Comparison of ENCODE assay signal across 9 mouse cellular contexts in the genomic region with DNA sequence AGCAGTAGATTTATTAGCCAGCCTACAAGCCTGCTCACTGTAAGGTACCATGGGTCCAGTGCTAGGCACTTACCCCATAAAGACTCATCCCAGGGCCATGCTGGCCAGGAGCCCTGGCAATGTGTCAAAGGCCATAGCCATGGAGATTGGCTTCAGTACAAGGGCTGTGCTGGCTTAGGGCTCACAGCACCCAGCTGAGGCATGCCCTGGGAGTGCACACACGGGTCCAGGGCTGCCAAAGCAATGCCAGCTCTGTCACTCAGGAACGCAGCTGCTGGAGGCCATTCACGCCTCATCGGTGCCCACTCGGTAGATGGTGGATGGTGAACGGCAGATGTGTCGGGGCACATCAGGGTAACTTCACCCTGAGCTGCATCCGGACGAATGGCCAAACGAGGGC. TPM values are rescaled to one million over a fixed set of nuclear protein-coding genes. Genes with fewer than 3 reads are reported as not detected.
DNase-seq lines count a peak whose midpoint lies in the region; ATAC-seq and TF ChIP-seq lines count a peak whose summit lies in the region.
"Had no signal": no experiment of that assay in that cellular context is flagged by ENCODE, and none has a peak within 500 bp of the region (broad histone marks: within the 10 kb centered on the region; RNA-seq: fewer than 3 reads in every experiment).

No protein-coding gene starts in this region.

- H3K36me3 ChIP-seq in heart, postnatal 0 days (replicated peaks; ENCODE audit: control insufficient read depth, insufficient read depth, low read length), result no peaks in the 10 kb centered on the region
- H3K36me3 ChIP-seq in limb, embryonic 10.5 days, result no peaks in the 10 kb centered on the region
- H3K36me3 ChIP-seq: heart, embryonic 15.5 days had no signal

- ATAC-seq in heart, postnatal 0 days (ENCODE audit: insufficient read depth, low read depth), result peak; percentile 80

- peak; percentile 24 for DNase-seq in lung, postnatal 10 days
- no peak for DNase-seq in lung, adult 2 months
- DNase-seq in heart, postnatal 0 days (ENCODE audit: low spot score), result peak; percentile 16
- DNase-seq in layer of hippocampus, postnatal 36 days, result peak; percentile 61 to 76
- peak; percentile 25 for DNase-seq in right cerebral cortex, postnatal 25 days
- no peak for DNase-seq in limb, embryonic 10.5 days (ENCODE audit: low spot score)
- no peak for DNase-seq in spleen, postnatal 4 days (ENCODE audit: low spot score in 2 of 2)

- H3K4me2 ChIP-seq in heart, postnatal 0 days (ENCODE audit: low read depth, low read length), result no peak overlapping the region
- H3K4me2 ChIP-seq: heart, embryonic 15.5 days had no signal

- no peaks in the 10 kb centered on the region for H3K27me3 ChIP-seq in heart, postnatal 0 days (ENCODE audit: control insufficient read depth, insufficient read depth, low read length)
- H3K27me3 ChIP-seq in limb, embryonic 10.5 days (ENCODE audit: low read depth, poor library complexity, severe bottlenecking), result no peaks in the 10 kb centered on the region
- H3K27me3 ChIP-seq: heart, embryonic 15.5 days had no signal

- 68% methylated on average over 10 of the region's 10 CpGs for WGBS in lung, adult 2 months
- WGBS in heart, postnatal 0 days, result 64% methylated on average over 10 of the region's 10 CpGs
- 83% methylated on average over 10 of the region's 10 CpGs for WGBS in limb, embryonic 10.5 days

- H3K9me3 ChIP-seq in heart, postnatal 0 days (replicated peaks; ENCODE audit: control insufficient read depth, low read length), result no peaks in the 10 kb centered on the region
- H3K9me3 ChIP-seq in limb, embryonic 10.5 days (replicated peaks), result no peaks in the 10 kb centered on the region
- H3K9me3 ChIP-seq: heart, embryonic 15.5 days had no signal

- no peaks in the 10 kb centered on the region for H3K4me1 ChIP-seq in lung, adult 2 months (ENCODE audit: control insufficient read depth, insufficient read depth, low read length)
- H3K4me1 ChIP-seq in brown adipose tissue, adult 24 weeks (ENCODE audit: control insufficient read depth, insufficient read depth, insufficient read length, low read length), result peaks cover 12% of the 10 kb centered on the region; the same call in 1 of the 2 replicates
- H3K4me1 ChIP-seq in heart, postnatal 0 days (ENCODE audit: control insufficient read depth, insufficient read depth), result no peaks in the 10 kb centered on the region
- no peaks in the 10 kb centered on the region for H3K4me1 ChIP-seq in limb, embryonic 10.5 days

- TF ChIP-seq EP300 in heart, postnatal 0 days (IDR thresholded peaks at IDR 0.05; ENCODE audit: low read depth), result no peak

- TF ChIP-seq POLR2A in lung, adult 2 months (IDR thresholded peaks at IDR 0.05; ENCODE audit: borderline replicate concordance, extremely low read depth, low read depth, low read length), result no peak

- H3K27ac ChIP-seq in brown adipose tissue, adult 24 weeks (replicated peaks; ENCODE audit: low read depth, low read length), result peak overlapping the region; percentile 63
- no peak overlapping the region for H3K27ac ChIP-seq in heart, postnatal 0 days (ENCODE audit: low read depth)
- no peak overlapping the region for H3K27ac ChIP-seq in limb, embryonic 10.5 days
- H3K27ac ChIP-seq: heart, embryonic 15.5 days had no signal

- no peak overlapping the region for H3K9ac ChIP-seq in heart, postnatal 0 days (replicated peaks; ENCODE audit: low read depth, low read length)
- H3K9ac ChIP-seq: heart, embryonic 15.5 days had no signal

- TF ChIP-seq CTCF in lung, adult 2 months (IDR thresholded peaks at IDR 0.05; ENCODE audit: insufficient read depth, low read length), result no peak
- TF ChIP-seq CTCF in heart, postnatal 0 days (IDR thresholded peaks at IDR 0.05; ENCODE audit: low read depth), result no peak

- no peak overlapping the region for H3K4me3 ChIP-seq in lung, adult 2 months (replicated peaks; ENCODE audit: extremely low read depth, low read depth, low read length)
- no peak overlapping the region for H3K4me3 ChIP-seq in brown adipose tissue, adult 24 weeks (ENCODE audit: insufficient read depth, low read depth, low read length)
- no peak overlapping the region for H3K4me3 ChIP-seq in heart, postnatal 0 days (ENCODE audit: low read depth, low read length)
- no peak overlapping the region for H3K4me3 ChIP-seq in limb, embryonic 10.5 days
- H3K4me3 ChIP-seq: heart, embryonic 15.5 days had no signal

RNA-seq across cellular contexts. Expression of gene Tkt, which starts 6.6 kb away (rescaled TPM):
- 223 and 271 TPM in 2 replicates for polyA plus RNA-seq in lung, adult 2 months (2012; rRNA removed)
- polyA plus RNA-seq in brown adipose tissue, adult 24 weeks (2012; ENCODE audit: insufficient read depth, insufficient read length, missing spikeins), result 6,666 and 7,122 TPM in 2 replicates
- 88.9 and 108 TPM in 2 replicates for total RNA-seq in heart, postnatal 0 days (2014; rRNA removed; ENCODE audit: low replicate concordance)
- 36.4 and 37.8 TPM in 2 replicates for polyA plus RNA-seq in heart, postnatal 0 days (2015; fragmentation: Nextera tagmentation; extraction: Ambion mirVana)
- 100 to 1,000 TPM; 147 to 168 TPM for total RNA-seq in layer of hippocampus, postnatal 36 days (2021)
- polyA plus RNA-seq in limb, embryonic 10.5 days (2016; fragmentation: Nextera tagmentation; extraction: Ambion mirVana), result 312 and 340 TPM in 2 replicates

RNA-seq across cellular contexts. Expression of gene Cacna1d, which starts 50.3 kb away (rescaled TPM):
- 20.7 and 26.2 TPM in 2 replicates for polyA plus RNA-seq in lung, adult 2 months (2012; rRNA removed)
- polyA plus RNA-seq in brown adipose tissue, adult 24 weeks (2012; ENCODE audit: insufficient read depth, insufficient read length, missing spikeins), result not detected in 2 replicates
- total RNA-seq in heart, postnatal 0 days (2014; rRNA removed; ENCODE audit: low replicate concordance), result 4.8 and 8.9 TPM in 2 replicates
- polyA plus RNA-seq in heart, postnatal 0 days (2015; fragmentation: Nextera tagmentation; extraction: Ambion mirVana), result 5.5 and 6.0 TPM in 2 replicates
- 10 to 100 TPM; 41.8 to 60.0 TPM for total RNA-seq in layer of hippocampus, postnatal 36 days (2021)
- 0.73 and 1.2 TPM in 2 replicates for polyA plus RNA-seq in limb, embryonic 10.5 days (2016; fragmentation: Nextera tagmentation; extraction: Ambion mirVana)

Comparison
In these comparisons a context has a peak if more than half of its experiments do, and no peak if none do; other contexts are left out.
1. DNase-seq: peak in lung, postnatal 10 days (single experiment), heart, postnatal 0 days (single experiment), layer of hippocampus, postnatal 36 days (2 of 2) and right cerebral cortex, postnatal 25 days (single experiment); none in lung, adult 2 months (single experiment), limb, embryonic 10.5 days (single experiment) and spleen, postnatal 4 days (0 of 2).
2. RNA of gene Tkt, which starts 6.6 kb away (polyA plus RNA-seq): 6,666 to 7,122 TPM in brown adipose tissue, adult 24 weeks; 312 to 340 TPM in limb, embryonic 10.5 days, 223 to 271 TPM in lung, adult 2 months and 36.4 to 37.8 TPM in heart, postnatal 0 days; every median in the first group is over 10 times any median in the second.